Mouse (Mus musculus) urinary bladder, postnatal 36 days (tissue): ENCODE data around the gene Bmp8a.
"Not testable (repeated sequence)": the region's sequence is repeated elsewhere in the genome, so short reads cannot be mapped to it uniquely, and the experiment has no call there.

ENCODE experiments used
- DNase-seq, 2 experiments: peaks; one replicate each; pipeline ENCODE4 v3.0.0; 2022; ENCODE audit warnings: low spot score in 2 of 2, mixed read lengths in 1 of 2

Gene Bmp8a

DNA sequence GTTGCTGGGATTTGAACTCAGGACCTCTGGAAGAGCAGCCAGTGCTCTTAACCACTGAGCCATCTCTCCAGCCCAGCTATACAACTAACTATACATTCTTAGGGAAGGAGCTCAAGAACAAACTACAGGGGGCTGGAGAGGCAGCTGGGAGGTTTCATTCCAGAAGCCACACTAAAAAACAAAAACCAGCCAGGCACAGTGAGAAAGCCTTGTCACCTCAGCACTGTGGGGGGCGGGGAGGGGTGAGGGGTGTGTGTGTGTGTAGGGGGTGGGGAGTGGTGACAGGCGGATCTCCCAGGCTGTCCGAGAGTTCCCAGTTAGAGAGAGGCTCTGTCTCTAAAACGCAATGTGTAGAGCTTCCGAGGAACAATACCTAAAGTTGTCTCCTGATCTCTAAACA is 11.7 kb downstream of the Bmp8a start:
- DNase-seq, result no peak

DNA sequence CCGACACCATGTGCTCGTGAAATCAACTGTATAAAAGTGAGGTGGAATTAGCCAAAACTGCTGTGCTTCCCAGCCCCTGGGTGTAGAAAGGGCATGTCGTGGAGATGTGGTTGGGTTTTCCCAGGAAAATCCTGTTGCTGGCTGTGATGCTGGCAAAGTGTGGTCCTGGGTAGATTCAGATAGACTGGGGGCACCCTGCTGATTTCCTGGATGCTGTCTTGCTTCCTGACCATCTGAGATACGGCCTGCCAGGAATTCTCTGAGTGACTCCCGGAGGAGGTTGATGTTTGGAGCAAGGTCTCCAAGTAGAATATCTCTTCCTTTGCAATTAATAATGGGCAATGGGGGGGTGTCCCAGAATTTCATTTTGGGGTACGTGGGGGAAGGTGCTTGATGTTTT is 14.1 kb downstream of the Bmp8a start:
- DNase-seq, result no peak

DNA sequence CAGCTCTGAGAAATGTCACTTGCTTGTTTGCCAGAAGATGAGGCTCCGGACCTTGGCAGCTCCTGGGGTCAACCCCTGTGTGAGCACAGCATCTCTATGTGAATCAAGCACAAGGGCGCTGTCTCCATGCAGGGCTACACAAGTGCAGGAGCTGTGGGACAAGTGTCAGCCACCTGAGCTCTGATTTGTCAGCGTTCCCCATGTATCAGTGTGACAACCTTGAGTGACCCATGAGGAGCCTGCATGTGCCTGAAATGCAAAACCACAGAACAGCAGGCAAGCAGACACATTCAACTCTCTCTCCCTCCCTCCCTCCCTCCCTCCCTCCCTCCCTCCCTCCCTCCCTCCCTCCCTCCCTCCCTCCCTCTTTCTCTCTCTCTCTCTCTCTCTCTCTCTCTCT is 15.4 kb downstream of the Bmp8a start:
- no peak for DNase-seq

DNA sequence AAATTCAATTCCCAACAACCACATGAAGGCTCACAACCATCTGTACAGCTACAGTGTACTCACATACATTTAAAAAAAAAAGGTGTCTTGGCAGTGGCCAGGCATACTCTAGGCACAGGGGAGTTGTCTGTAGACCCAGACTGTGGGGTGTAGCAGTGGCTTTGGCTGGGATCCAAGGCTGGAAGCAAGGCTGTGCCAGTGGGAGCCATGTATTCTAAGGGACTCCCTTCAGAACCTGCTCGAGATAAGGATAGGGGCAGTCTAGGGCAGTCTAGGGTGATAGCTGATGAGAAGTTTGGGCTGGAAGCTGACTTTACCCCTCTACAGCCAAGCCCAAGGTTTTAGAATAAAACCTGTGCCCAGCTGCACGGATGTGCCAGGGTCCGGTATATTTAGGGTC is 17.0 kb downstream of the Bmp8a start:
- DNase-seq, result no peak

DNA sequence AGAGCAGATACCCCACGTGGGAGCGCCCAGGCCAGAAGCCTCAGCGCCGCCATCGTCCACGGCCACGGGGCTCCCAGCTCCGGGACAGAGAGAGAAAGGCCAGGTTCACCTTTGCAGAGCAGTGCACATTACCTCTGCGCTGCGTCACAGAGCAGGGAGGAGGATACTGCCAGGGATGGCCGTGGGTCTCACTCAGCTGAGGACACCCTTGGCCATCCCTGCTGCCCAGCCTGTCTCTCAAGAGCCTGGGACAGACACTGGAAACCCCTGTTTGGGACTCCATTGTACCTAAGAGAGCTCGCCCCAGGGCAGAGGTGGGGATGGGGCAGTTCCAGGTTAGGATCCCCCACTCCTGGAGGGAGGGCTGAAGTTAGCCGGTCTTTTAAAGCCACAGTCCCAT is 19.5 kb downstream of the Bmp8a start, which contains the start of gene Oxct2a:
TSS of gene Oxct2a (minus strand) at position 101 of the 400 bp plus-strand sequence.
- no peak for DNase-seq

- DNase-seq, result not testable (repeated sequence)
Measured at GRCm38 (mm10) chr4:123322910-123323309, 20.1 kb downstream of the Bmp8a start.

DNA sequence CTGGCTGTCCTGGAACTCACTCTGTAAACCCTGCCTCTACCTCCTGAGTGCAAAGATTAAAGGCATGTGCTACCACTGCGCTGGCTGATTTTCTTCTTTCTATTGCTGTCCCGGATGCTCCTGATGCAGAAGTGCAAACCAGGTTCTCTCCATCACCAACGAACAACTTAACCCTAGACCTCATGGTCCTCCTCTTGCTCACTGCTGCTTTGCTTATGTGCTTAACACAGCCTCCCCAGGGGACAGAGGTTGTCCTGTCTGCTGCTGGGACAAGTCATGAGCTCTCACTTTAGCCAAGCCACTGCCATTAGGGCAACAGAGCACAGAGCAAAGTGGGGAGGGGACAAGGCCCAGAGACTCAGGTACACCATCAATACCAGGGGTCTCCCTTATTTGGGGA is 28.6 kb downstream of the Bmp8a start:
- DNase-seq, result no peak

DNA sequence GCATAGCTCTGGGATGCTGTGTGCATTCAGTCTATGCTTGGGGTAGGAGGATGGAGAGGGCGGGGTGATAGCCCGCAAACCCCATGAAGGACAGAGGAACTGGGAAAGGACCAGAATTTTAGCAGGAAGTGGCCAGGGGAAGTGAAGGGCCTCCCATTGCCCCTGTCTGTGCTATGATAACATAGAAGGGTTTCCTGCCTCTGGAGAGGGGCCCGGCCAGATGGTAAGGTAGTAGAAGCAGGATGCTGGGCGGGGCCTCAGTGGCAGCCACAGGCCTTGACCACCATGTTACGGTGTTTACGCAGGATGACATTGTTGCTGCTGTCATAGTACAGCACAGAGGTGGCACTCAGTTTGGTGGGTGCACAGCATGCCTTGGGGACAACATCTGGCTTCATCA is 30.0 kb downstream of the Bmp8a start:
- no peak for DNase-seq

DNA sequence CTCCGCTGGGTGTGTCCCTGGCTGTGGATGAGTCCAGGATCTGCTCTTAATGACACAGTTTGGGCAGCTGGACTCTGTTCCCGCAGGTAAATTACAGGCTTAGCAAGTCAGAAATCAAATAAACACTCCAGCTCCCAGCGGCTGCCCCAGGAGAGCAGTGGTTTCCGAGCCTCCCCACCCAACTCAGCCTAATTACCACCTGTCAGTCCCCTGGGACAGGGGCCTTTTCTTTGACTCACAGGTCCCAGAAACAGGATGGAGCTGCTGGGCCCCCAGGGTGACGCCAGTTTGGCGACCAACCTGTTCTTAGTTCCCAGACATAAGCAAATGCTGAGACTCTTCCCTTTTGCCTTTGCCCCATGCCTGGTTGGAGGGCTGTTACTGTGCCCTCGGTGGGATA is 31.2 kb downstream of the Bmp8a start:
- no peak for DNase-seq

GRCm38 (mm10) chr4:123308292-123308691 is 34.8 kb downstream of the Bmp8a start:
- no peak for DNase-seq

GRCm38 (mm10) chr4:123306999-123307398 is 36.1 kb downstream of the Bmp8a start:
- DNase-seq, result no peak

DNA sequence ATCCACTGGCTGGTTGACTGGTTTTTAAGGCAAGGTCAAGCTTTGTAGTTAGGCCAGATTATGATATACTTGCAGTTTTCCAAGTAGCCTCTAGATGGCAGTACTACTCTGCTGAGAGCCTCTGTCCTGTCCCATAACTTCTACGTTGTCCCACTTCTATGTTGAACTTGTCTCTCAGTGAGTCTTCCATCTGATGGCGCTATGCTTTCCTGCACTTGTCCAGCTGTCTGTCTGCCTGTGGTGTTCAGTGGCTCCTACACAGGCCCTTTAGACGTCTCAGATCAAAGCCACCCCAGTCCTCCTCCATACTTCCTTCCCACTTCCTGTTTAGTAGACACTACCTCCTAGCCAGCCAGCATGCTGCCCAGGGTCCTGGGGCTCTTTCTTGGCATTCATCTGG is 37.3 kb downstream of the Bmp8a start:
- peak in 1 of 2 experiments; percentile 30 for DNase-seq

- DNase-seq, result peak in 1 of 2 experiments; percentile 64
Measured at GRCm38 (mm10) chr4:123298980-123299670, 43.9 kb downstream of the Bmp8a start.

GRCm38 (mm10) chr4:123298226-123298625 is 44.8 kb downstream of the Bmp8a start:
- no peak for DNase-seq

- no peak for DNase-seq
Measured at GRCm38 (mm10) chr4:123297195-123297960, 45.7 kb downstream of the Bmp8a start.

DNA sequence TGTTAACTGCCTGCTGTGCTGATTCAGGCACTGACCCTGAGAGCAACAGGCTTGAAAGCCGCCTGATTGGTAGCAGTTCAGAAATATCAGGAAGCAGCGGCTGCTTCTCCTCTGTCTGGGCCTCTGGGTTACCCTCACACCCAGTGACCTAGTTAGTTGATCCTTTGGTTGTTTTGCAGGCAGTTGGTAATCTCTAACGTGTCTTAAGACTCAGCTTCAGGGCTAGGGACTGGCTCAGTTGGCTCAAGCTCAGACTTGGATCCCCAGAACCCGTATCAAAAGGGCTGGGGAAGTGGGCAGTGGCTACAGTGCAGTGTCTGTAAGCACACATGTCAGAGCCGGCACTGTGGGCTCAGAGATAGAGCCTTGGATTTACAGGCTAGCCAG is 46.9 kb downstream of the Bmp8a start:
- no peak for DNase-seq

- no peak for DNase-seq
Measured at GRCm38 (mm10) chr4:123295516-123296147, 47.4 kb downstream of the Bmp8a start.

DNA sequence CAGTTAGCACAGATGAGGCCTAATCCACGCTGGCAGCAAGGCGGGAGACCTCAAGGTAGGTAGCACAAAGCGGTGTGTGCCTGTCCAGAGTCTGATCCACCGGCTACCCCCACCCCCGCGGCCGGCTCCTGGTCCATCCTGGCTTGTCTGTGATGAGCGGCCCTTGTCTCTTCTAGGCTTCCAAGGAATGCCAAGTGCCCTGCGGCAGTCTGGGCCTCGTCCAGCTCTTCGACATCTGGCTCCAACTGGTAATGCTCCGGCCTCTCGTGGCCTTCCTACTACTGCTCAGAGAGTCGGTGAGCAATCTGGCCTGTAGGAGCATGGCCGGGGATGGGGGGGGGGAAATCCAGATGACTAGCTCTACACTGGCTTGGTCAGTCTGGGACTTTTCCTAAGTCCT is 48.0 kb downstream of the Bmp8a start:
- not testable (repeated sequence) for DNase-seq

GRCm38 (mm10) chr4:123293661-123294443 is 49.2 kb downstream of the Bmp8a start:
- DNase-seq, result no peak

GRCm38 (mm10) chr4:123292989-123293388 is 50.1 kb downstream of the Bmp8a start:
- DNase-seq, result peak in 1 of 2 experiments; percentile 41

DNA sequence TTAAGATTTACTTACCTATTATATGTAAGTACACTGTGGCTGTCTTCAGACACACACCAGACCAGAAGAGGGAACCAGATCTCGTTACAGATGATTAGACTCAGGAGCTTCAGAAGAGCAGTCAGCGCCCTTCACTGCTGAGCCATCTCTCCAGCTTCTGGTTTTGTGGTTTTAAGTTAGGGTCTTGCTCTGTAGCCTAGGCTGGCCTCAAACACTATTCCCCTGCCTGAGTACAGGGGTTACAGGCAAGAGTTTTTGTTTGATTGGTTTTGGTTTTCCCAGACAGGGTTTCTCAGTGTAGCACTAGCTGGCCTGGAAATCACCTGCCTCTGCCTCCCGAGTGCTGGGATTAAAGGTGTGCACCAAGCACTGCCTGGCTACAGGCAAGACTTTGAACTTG is 50.7 kb downstream of the Bmp8a start:
- no peak for DNase-seq

- no peak for DNase-seq
Measured at GRCm38 (mm10) chr4:123289038-123289437, 54.0 kb downstream of the Bmp8a start.
